Mouse (Mus musculus): Measurements from ENCODE around the gene Zfp667.

Gene Zfp667

GRCm38 (mm10) chr7:6330458-6331232 lies 44.3 kb downstream of the Zfp667 start:
- DNase-seq (ENCODE audit: low read depth, low spot score): peak; percentile 10

GRCm38 (mm10) chr7:6331233-6331956 lies 45.0 kb downstream of the Zfp667 start, which contains the start of gene Zfp583:
Gene Zfp583 (minus strand): TSS chr7:6331285.
- DNase-seq (ENCODE audit: low read depth, low spot score): peak; percentile 92

- DNase-seq (ENCODE audit: low read depth, low spot score): no peak
These were observed 53.5 kb downstream of the Zfp667 start for GRCm38 (mm10) chr7:6339865-6340264.

GRCm38 (mm10) chr7:6343501-6344071 lies 57.2 kb downstream of the Zfp667 start, which contains the start of gene Gm3854:
Gene Gm3854 (plus strand): TSS chr7:6343759.
- peak; percentile 83 for DNase-seq (ENCODE audit: low read depth, low spot score)

- no peak for DNase-seq (ENCODE audit: low read depth, low spot score)
These were observed 57.7 kb downstream of the Zfp667 start for GRCm38 (mm10) chr7:6344124-6344523.

Measured in mesoderm, embryonic 11.5 days (tissue).